Mouse (Mus musculus): ENCODE results near the gene Steap4. TPM values are rescaled to one million over a fixed set of nuclear protein-coding genes. Genes with fewer than 3 reads are reported as not detected.
"Not testable (repeated sequence)": the region's sequence is repeated elsewhere in the genome, so short reads cannot be mapped to it uniquely, and the experiment has no call there.

The Steap4 gene
- under 1 TPM; 0.18 to 0.28 TPM for total RNA-seq (2021)

DNA sequence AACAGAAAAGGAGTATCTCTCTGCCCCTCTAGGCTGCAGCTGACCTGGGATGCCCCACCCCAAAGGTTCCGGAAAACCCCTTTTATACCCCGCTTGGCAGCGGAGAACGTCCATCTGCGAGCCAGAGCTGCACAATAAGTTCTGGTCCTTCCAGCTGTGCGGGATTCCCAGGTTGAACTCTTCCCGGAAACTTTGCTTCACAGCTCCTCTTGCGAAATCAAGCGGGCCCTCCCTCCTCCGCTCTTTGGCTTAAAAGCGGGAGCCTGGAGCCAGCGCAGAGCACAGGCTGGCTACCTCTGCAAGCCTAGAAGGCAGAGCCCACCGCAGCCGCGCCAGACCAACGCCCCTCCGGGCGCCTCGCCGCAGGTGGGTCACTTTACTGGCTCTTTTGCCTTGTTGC is at the start of gene Steap4:
Gene Steap4, plus strand, starts transcription at position 282 of the 400 bp plus-strand sequence.
- DNase-seq (ENCODE audit: extremely low spot score in 1 of 2, low spot score in 2 of 2): peak in 1 of 2 experiments; percentile 24
- intact Hi-C loops (cut with DNase I): no loop called here

DNA sequence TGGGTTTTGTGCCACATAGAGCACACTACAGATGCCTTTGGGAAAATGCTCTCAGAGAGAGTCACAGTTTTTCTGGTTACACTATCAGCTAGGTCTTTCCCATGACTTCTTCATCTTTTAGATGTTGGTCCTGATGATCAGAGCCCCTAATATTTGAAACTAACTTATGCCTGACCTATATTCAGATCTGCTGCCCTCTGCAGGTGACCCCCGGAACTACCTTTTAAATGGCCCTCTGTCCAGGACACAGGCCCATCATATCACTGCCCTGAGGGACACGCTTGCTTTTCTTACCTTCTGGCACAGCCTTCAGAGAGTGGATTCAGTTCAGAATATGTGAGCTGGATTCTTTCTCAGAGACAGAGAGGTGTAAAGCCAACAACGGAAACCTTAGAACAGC is 48.3 kb upstream of the Steap4 start:
- no peak for DNase-seq (ENCODE audit: extremely low spot score in 1 of 2, low spot score in 2 of 2)
- intact Hi-C loops (cut with DNase I): no loop called here

DNA sequence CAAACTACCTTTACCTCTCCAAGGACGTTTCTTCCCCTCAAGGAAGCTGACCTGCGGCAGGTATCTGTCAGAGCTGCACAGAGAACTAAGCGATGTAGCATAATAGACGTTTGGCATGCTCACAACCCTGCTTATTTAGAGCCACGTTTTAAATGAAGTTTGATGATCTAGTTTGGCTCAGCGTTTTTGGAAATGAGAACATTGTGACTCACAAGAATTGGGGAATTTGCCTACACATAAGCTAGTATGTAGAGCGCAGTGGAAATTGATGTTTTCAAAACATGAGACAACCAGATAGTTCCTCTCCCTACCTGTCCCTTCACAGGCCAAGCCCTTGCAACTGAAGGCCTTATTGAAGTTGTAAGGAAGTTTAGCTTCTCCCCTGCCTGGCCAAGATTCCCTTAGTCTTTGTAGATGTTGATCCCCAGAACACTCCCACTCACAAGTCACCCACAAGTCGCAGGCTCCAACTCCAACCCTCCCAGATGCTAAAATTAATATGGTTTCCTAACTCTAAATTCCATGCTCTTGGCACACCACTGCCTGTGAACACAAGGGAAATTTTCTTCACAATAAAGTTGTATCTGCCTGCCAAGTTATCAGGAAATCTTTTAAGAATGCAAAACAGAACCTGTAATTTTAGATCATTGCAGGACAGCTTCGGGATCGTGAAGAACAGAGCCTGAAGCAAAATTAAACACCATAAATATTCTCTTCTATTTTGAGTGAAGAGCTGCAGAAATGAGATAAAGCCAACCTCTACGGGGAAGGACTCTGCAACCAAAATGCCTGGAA is 42.6 kb upstream of the Steap4 start:
- peak in 1 of 2 experiments; percentile 14 for DNase-seq (ENCODE audit: extremely low spot score in 1 of 2, low spot score in 2 of 2)
- intact Hi-C loops (cut with DNase I): no loop called here

DNA sequence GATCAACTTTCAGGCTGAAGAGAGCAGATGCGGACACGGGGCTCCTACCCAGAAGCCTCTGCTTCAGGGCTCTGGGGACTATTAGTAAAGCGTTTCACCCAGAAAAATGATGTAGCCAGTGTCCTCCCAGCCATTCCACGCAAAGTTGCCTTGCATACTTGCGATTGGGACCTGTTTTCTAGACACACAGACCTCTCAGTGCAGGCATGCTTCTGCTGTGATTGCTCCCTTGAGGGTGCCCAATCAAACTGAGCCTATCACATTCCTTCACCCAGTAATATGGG is 42.0 kb upstream of the Steap4 start:
- intact Hi-C loops (cut with DNase I): no loop called here
- DNase-seq (ENCODE audit: extremely low spot score in 1 of 2, low spot score in 2 of 2): no peak

- intact Hi-C loops (cut with DNase I): no loop called here
- no peak for DNase-seq (ENCODE audit: extremely low spot score in 1 of 2, low spot score in 2 of 2)
These were observed 40.6 kb upstream of the Steap4 start for GRCm38 (mm10) chr5:7919681-7920080.

- intact Hi-C loops (cut with DNase I): no loop called here
- DNase-seq (ENCODE audit: extremely low spot score in 1 of 2, low spot score in 2 of 2): no peak
These were observed 37.5 kb upstream of the Steap4 start for GRCm38 (mm10) chr5:7922751-7923150.

DNA sequence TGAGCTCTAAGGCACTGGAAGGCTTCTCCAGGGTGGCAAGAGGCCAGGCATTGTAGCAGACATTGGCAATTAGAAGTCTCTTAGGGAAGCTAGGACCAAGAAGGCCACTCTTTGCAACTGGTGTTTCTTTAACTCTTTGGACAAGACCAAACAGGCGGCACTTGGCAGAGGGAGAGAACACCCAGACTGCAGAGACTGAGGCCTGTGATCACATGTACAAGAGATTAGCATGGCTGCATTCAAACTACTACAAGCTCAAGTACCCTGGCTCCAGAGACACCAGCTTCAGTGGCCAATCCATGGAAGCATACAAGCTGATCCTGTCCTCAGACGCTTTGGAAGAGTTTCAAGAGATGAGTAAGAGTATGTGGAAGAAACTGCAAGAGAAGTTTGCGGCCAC is 36.6 kb upstream of the Steap4 start:
- DNase-seq (ENCODE audit: extremely low spot score in 1 of 2, low spot score in 2 of 2): no peak
- intact Hi-C loops (cut with DNase I): no loop called here

- no peak for DNase-seq (ENCODE audit: extremely low spot score in 1 of 2, low spot score in 2 of 2)
- intact Hi-C loops (cut with DNase I): no loop called here
These were observed 27.7 kb upstream of the Steap4 start for GRCm38 (mm10) chr5:7932234-7933221.

DNA sequence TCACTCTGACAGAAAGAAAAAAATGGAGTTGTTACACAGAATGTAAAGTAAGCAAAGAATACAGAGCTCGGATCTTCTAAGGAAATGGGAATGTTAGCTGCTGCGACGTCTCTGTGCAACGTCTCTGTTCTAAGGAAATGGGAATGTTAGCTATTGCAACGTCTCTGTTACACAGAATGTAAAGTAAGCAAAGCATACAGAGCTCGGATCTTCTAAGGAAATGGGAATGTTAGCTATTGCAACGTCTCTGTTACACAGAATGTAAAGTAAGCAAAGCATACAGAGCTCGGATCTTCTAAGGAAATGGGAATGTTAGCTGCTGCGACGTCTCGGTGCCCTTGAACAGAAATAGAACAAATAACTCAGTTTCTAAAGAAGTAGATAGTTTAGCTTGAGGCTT is 26.8 kb upstream of the Steap4 start:
- DNase-seq (ENCODE audit: extremely low spot score in 1 of 2, low spot score in 2 of 2); intact Hi-C loops (cut with DNase I): not testable (repeated sequence)

DNA sequence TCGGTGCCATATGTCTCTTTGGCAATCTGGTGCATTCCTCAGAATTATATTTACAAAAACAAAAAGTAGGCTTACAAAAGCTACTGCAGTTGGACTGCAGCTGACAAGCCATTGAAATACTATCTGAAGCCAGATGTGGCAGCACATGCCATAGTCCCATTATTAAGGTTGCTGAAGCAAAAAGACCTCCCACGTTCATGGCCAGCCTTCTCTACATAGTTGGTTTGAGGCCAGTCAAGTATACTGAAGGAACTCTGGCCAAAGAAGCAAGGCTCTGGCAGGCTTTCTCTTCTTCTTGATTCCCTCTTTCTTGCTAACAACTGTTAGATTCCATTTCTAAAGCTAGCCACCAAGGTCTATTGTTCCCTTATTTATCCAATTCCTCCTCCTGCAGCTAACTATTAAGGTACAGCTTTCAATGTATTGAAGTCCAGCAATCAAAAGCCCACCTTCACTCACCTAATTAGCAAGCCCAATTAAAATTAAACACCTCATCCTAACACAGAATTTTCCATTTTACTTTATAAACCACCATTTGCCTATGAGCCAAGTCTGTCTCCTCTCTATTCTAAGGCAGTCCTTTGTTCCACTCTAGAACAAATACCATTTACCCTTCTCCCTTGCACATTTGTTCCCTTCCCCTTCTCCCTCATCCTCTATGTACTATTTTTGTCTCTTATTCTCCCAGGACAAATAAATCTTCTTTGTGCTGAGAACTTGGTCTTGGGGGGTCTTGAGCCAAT is 26.2 kb upstream of the Steap4 start:
- DNase-seq (ENCODE audit: extremely low spot score in 1 of 2, low spot score in 2 of 2): no peak
- intact Hi-C loops (cut with DNase I): no loop called here

DNA sequence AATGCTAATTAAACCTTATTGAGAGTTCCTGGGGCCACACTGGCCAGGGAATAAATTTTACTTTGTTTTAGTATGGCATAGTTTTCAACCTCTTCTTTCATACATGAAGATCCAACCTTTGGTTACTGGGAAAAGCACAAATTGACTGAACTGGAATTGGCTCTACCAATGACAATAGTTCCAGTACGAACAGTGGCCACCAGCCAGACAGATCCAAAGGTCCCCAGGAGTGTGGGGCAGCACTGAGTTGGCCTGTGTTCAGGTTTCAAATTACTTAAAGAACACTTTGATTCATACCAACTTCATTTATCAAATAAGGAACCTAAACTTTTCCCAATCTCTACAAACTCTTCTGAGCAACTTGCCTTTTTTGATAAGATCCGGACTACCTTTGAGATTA is 5.4 kb upstream of the Steap4 start:
- intact Hi-C loops (cut with DNase I): no loop called here
- no peak for DNase-seq (ENCODE audit: extremely low spot score in 1 of 2, low spot score in 2 of 2)

DNA sequence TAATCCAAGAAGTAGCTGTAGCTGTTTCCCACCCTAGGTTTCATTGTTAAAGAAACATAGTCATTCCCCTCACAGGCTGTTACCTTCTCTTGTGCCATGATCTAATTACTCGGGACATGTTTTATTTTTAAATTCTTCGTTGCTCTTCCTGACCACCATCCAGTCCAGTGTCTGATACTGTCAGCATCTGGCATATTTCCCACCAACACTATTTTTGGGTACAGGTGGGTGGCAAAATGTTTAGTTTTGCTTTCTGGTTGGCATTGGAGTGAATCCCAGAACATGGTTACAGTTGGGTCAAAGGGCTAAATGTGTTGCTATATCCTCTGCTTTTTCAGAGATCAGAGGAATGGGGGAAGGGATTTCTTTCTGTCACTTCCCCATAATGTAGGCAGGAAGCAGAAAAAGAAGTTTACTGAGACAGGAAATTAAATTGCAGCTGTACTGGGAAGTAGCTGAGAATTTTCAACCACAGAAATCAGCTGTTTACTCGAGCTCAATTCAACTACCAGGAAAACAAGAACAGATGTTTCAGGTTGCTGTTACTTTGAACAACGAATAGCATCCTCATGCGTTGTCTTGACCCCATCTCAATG is 4.8 kb upstream of the Steap4 start:
- intact Hi-C loops (cut with DNase I): no loop called here
- DNase-seq (ENCODE audit: extremely low spot score in 1 of 2, low spot score in 2 of 2): no peak

DNA sequence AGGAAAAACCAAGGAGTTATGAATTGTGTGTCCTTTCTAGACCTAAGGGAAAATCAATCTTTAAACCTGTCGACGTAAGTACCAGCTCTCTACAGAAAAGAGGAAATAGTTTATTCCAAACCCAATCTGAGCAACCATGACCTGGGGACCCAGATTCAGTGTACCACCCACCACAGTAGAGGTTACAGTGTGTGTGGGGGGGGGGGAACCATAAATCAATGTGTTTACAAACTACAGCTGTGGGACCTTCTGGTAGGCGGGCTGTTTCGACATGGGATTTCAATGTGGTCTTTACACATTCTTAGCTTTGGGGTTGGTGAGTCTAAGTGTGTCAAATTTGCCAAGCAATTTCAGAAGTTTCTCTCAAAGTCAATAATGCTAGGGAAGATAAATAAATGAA is 2.2 kb upstream of the Steap4 start:
- intact Hi-C loops (cut with DNase I): no loop called here
- DNase-seq (ENCODE audit: extremely low spot score in 1 of 2, low spot score in 2 of 2): no peak

GRCm38 (mm10) chr5:7959286-7959685 is 971 bp upstream of the Steap4 start:
- intact Hi-C loops (cut with DNase I): no loop called here
- DNase-seq (ENCODE audit: extremely low spot score in 1 of 2, low spot score in 2 of 2): no peak

DNA sequence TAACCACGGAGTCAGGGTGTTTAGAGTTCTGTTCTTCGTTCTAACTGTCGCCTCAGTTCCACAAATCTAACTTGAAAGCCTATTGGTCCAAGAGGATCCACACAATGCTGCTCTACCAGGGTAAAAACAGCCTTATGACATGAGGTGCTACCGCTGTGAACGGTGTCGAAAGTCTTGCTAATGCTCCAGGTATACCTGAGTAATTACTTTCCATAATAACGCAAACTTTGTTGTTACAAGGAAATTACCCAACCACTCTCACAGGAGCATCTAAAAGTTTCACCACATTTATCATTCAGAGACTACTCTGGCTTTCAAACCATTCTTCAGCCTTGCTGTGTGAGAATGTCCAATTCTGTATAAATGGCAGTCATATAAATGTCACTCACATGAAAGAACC is 856 bp downstream of the Steap4 start:
- no peak for DNase-seq (ENCODE audit: extremely low spot score in 1 of 2, low spot score in 2 of 2)
- intact Hi-C loops (cut with DNase I): no loop called here

- intact Hi-C loops (cut with DNase I): no loop called here
- peak in 1 of 2 experiments; percentile 29 for DNase-seq (ENCODE audit: extremely low spot score in 1 of 2, low spot score in 2 of 2)
These were observed 5.0 kb downstream of the Steap4 start for GRCm38 (mm10) chr5:7965281-7965680.

DNA sequence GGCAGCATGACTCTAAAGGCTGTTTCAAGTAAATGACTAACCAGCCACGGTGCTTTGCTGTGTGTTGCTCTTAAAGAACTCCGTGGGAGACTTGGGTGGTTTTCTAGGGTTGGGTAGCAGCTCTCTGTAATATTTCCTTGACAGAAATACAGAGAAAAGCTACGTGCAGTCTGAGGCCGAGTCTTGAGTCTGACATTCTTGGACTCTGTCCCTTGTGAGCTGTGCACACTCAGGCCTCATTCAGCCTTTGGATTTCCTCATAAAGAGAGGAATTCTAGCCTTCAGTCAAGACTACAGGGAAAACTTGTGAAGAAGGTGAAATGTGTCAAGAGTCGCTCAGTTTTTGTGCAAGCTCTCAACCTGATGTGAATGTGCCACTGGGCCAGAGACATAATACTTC is 7.9 kb downstream of the Steap4 start:
- DNase-seq (ENCODE audit: extremely low spot score in 1 of 2, low spot score in 2 of 2): no peak
- intact Hi-C loops (cut with DNase I): no loop called here

- DNase-seq (ENCODE audit: extremely low spot score in 1 of 2, low spot score in 2 of 2): no peak
- intact Hi-C loops (cut with DNase I): no loop called here
These were observed 12.0 kb downstream of the Steap4 start for GRCm38 (mm10) chr5:7972266-7972665.

DNA sequence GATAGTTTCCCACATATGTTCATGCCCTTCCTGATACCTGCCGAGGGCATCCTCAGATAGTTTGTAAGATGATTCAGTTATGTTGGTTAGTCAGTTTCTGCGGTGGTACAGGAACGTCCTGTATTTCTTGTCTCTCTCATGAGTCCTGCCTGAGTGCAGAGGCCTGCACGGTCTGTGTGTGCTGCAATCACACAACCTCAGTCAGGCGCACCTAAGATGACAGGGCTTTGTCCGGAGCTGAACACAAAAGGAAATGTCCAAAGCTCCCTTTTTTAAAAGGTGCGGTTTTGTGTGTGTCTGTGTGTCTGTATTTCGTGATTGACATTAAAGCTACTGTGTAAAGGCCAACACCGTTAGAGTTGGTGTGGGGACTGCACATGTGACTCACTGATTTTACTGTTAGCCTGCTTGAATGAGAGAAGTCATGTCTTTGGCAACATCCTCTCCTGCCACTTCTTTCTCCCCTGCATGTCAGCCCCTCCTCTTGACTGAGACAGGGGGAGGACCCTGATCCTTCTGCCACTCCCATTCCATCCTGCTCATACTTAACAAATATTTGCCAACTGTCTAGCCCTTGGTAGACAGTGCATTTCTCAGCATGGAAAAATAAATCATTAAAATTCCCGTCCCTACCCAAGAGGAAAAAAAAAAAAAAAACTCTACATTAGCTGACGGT is 14.4 kb downstream of the Steap4 start:
- intact Hi-C loops (cut with DNase I): no loop called here
- no peak for DNase-seq (ENCODE audit: extremely low spot score in 1 of 2, low spot score in 2 of 2)

Data from left cerebral cortex, postnatal 10 days (tissue).